Mouse (Mus musculus): ENCODE measurements around the gene Ube2c. TPM values are rescaled to one million over a fixed set of nuclear protein-coding genes. Genes with fewer than 3 reads are reported as not detected.

Ube2c gene
- 498 and 520 TPM in 2 replicates for polyA plus RNA-seq (2014; fragmentation: Nextera tagmentation; extraction: Ambion mirVana)

DNA sequence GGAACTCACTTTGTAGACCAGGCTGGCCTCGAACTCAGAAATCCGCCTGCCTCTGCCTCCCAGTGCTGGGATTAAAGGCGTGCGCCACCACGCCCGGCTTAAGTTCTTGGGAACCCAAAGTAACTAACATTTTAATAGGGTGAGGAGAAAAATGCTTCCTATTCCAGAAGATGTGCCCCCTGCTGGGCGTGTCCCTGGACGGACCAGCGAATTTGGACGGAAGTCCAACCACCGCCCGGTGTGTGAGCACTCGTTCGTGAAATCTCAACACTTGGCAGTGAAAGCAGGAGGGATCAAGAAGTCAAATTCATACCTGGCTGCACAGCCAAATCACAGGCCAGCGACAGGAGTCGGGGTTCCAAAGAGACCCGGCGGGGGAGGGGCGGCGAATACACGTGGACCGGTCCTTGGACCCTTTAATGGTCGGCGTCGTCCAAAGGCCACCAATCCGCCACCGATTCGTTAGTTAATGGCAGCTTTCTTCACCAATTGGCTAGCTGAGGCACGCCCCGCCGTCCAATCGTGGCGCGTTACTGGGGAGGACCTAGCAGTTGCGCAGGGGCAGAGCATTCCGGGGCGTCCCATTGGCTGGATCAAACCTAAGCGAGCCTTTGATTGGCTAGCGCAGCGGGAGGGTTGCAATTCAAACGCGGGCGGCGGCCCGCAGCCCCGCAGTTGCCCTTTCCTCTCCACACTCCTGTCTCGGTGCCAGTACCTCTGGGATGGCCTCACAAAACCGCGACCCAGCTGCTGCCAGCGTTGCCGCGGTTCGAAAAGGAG lies at the start of gene Ube2c:
Gene Ube2c (plus strand): TSS at position 641 of the 780 bp plus-strand sequence.
- 3% methylated on average over 53 of the region's 53 CpGs for WGBS
- Histone ChIP-seq H3K4me2 (replicated peaks; ENCODE audit: low read depth, low read length) (peak within 1 kb of the TSS; percentile 85), H3K4me3 (ENCODE audit: low read depth, low read length) (peak within 1 kb of the TSS; percentile 83), H3K9ac (ENCODE audit: low read depth, low read length) (peak within 1 kb of the TSS; percentile 91), H3K36me3 (ENCODE audit: control insufficient read depth, insufficient read depth, low read length) (0 out of 2 replicates have a peak, but pooled peaks cover 3% of the 10 kb centered on the region), H3K4me1 (replicated peaks; ENCODE audit: control insufficient read depth, insufficient read depth, low read length) (peaks cover 3% of the 10 kb centered on the region; the same call in 1 of the 2 replicates), H3K27ac (ENCODE audit: low read depth, low read length) (peak within 1 kb of the TSS; percentile 25; the same call in 1 of the 2 replicates), H3K27me3 (ENCODE audit: control insufficient read depth, insufficient read depth, low read length) (no peaks in the 10 kb centered on the region), H3K9me3 (ENCODE audit: control insufficient read depth, low read length) (no peaks in the 10 kb centered on the region)
- peak; percentile 99 for ATAC-seq (ENCODE audit: low FRiP score)
- peak; percentile 97 for DNase-seq (ENCODE audit: low spot score)

- Histone ChIP-seq H3K4me3 (ENCODE audit: low read depth, low read length) (no peak overlapping the region), H3K27me3 (ENCODE audit: control insufficient read depth, insufficient read depth, low read length) (no peaks in the 10 kb centered on the region), H3K9ac (ENCODE audit: low read depth, low read length) (no peak overlapping the region), H3K27ac (ENCODE audit: low read depth, low read length) (no peak overlapping the region), H3K36me3 (ENCODE audit: control insufficient read depth, insufficient read depth, low read length) (no peaks in the 10 kb centered on the region), H3K4me1 (replicated peaks; ENCODE audit: control insufficient read depth, insufficient read depth, low read length) (no peaks in the 10 kb centered on the region), H3K4me2 (replicated peaks; ENCODE audit: low read depth, low read length) (no peak overlapping the region), H3K9me3 (ENCODE audit: control insufficient read depth, low read length) (no peaks in the 10 kb centered on the region)
- 64% methylated on average over 4 of the region's 4 CpGs for WGBS
- DNase-seq (ENCODE audit: low spot score): no peak
- no peak for ATAC-seq (ENCODE audit: low FRiP score)
Measured at GRCm38 (mm10) chr2:164723276-164723675, 46.4 kb upstream of the Ube2c start.

GRCm38 (mm10) chr2:164725895-164726619 lies 43.6 kb upstream of the Ube2c start:
- Histone ChIP-seq H3K4me3 (ENCODE audit: low read depth, low read length) (no peak overlapping the region), H3K27me3 (ENCODE audit: control insufficient read depth, insufficient read depth, low read length) (no peaks in the 10 kb centered on the region), H3K9ac (ENCODE audit: low read depth, low read length) (no peak overlapping the region), H3K9me3 (ENCODE audit: control insufficient read depth, low read length) (no peaks in the 10 kb centered on the region), H3K27ac (ENCODE audit: low read depth, low read length) (no peak overlapping the region), H3K4me1 (replicated peaks; ENCODE audit: control insufficient read depth, insufficient read depth, low read length) (no peaks in the 10 kb centered on the region), H3K36me3 (ENCODE audit: control insufficient read depth, insufficient read depth, low read length) (no peaks in the 10 kb centered on the region), H3K4me2 (replicated peaks; ENCODE audit: low read depth, low read length) (no peak overlapping the region)
- ATAC-seq (ENCODE audit: low FRiP score) (no peak), DNase-seq (ENCODE audit: low spot score) (peak; percentile 86)
- WGBS: 28% methylated on average over 6 of the region's 6 CpGs

DNA sequence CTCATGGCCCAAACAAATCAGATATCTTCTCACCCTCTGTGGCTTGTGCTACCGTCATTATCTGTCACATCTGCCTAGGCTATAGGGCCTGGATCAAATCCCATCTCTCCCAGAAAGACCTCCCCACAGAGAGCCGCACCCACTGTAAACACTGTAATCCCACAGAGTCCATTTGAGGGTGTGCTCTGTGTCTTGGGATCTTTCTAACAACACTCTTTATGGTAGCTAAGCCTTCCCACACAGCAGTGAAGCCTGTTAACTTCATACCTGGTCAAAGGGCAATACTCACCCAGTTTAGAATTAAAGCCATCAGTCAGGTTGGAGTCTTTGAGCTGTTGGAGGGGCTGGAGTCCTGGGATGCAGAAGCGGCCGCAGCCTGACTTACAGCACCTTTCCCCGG lies 38.0 kb upstream of the Ube2c start:
- 79% methylated on average over 5 of the region's 5 CpGs for WGBS
- Histone ChIP-seq H3K27ac (ENCODE audit: low read depth, low read length) (no peak overlapping the region), H3K27me3 (ENCODE audit: control insufficient read depth, insufficient read depth, low read length) (no peaks in the 10 kb centered on the region), H3K36me3 (ENCODE audit: control insufficient read depth, insufficient read depth, low read length) (no peaks in the 10 kb centered on the region), H3K4me3 (ENCODE audit: low read depth, low read length) (no peak overlapping the region), H3K4me2 (replicated peaks; ENCODE audit: low read depth, low read length) (no peak overlapping the region), H3K9me3 (ENCODE audit: control insufficient read depth, low read length) (no peaks in the 10 kb centered on the region), H3K9ac (ENCODE audit: low read depth, low read length) (no peak overlapping the region), H3K4me1 (replicated peaks; ENCODE audit: control insufficient read depth, insufficient read depth, low read length) (no peaks in the 10 kb centered on the region)
- no peak for ATAC-seq (ENCODE audit: low FRiP score)
- no peak for DNase-seq (ENCODE audit: low spot score)

DNA sequence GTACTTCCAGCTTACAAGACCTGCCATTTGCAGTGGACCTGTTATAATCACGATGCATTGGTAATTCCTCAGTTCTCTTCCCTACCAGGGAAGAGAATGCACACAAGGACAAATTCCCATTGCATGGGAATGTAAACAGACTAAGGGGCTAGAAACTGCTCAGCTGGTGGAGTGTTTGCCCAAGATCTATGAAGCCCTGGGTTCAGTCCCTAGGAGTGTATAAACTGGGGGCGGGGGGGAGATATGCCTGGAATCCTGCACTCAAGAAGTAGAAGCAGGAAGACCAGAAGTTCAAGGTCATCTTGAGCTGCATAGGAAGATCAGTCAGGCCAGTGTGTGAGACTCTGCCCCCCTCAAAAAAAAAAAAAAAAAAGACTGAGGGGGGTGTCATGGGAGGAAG lies 36.4 kb upstream of the Ube2c start:
- no peak for ATAC-seq (ENCODE audit: low FRiP score)
- H3K36me3 ChIP-seq (ENCODE audit: control insufficient read depth, insufficient read depth, low read length): no peaks in the 10 kb centered on the region
- 91% methylated on average over 2 of the region's 2 CpGs for WGBS

DNA sequence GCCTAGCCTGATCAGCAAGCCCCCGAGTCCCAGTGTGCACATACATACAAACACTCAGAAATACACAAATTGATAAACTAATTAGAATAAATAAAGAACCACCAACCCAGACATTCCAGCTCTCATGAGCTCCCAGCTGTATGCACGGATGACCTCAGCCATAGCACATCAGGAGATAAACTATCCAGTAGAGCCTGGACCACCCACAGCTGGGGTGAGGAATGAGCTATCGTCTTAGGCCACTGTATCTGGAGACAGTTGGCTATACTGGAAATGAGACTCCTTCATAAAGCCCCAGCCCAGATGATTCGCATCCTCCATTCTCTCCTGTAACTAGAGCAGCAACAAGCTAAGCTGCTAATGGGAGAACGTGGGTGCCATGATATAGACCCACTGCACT lies 34.9 kb upstream of the Ube2c start:
- DNase-seq (ENCODE audit: low spot score) (no peak), ATAC-seq (ENCODE audit: low FRiP score) (no peak)
- Histone ChIP-seq H3K9ac (ENCODE audit: low read depth, low read length) (no peak overlapping the region), H3K4me1 (replicated peaks; ENCODE audit: control insufficient read depth, insufficient read depth, low read length) (no peaks in the 10 kb centered on the region), H3K9me3 (ENCODE audit: control insufficient read depth, low read length) (no peaks in the 10 kb centered on the region), H3K27me3 (ENCODE audit: control insufficient read depth, insufficient read depth, low read length) (no peaks in the 10 kb centered on the region), H3K36me3 (ENCODE audit: control insufficient read depth, insufficient read depth, low read length) (no peaks in the 10 kb centered on the region), H3K4me2 (replicated peaks; ENCODE audit: low read depth, low read length) (no peak overlapping the region), H3K4me3 (ENCODE audit: low read depth, low read length) (no peak overlapping the region), H3K27ac (ENCODE audit: low read depth, low read length) (no peak overlapping the region)
- 89% methylated on average over 5 of the region's 5 CpGs for WGBS

More for the DNA sequence above, 36.4 kb upstream of the Ube2c start:
- no peak overlapping the region for H3K4me3 ChIP-seq (ENCODE audit: low read depth, low read length)
- no peaks in the 10 kb centered on the region for H3K4me1 ChIP-seq (replicated peaks; ENCODE audit: control insufficient read depth, insufficient read depth, low read length)
- H3K9me3 ChIP-seq (ENCODE audit: control insufficient read depth, low read length): no peaks in the 10 kb centered on the region
- H3K27ac ChIP-seq (ENCODE audit: low read depth, low read length): no peak overlapping the region
- H3K27me3 ChIP-seq (ENCODE audit: control insufficient read depth, insufficient read depth, low read length): no peaks in the 10 kb centered on the region
- DNase-seq (ENCODE audit: low spot score): no peak
- no peak overlapping the region for H3K9ac ChIP-seq (ENCODE audit: low read depth, low read length)
- no peak overlapping the region for H3K4me2 ChIP-seq (replicated peaks; ENCODE audit: low read depth, low read length)

DNA sequence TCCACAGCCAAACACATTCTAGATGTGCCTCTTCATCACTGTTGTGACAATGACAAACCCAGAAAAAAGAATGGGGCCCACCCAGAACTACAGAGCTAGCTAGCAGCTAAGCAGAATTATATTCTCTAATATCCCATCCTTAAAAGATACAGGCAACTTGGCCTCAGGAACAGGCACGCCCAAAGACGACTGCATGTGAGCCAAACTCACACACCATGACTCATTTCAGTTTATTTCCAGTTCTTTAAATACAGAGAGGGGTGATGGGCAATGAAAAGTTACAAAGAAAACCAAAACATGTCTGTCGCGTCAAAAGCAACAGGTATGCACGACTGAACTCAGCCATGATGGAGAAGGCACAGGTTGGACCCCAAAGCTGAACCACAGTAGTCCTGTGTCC lies 34.3 kb upstream of the Ube2c start:
- DNase-seq (ENCODE audit: low spot score) (no peak), ATAC-seq (ENCODE audit: low FRiP score) (no peak)
- Histone ChIP-seq H3K36me3 (ENCODE audit: control insufficient read depth, insufficient read depth, low read length) (no peaks in the 10 kb centered on the region), H3K27me3 (ENCODE audit: control insufficient read depth, insufficient read depth, low read length) (no peaks in the 10 kb centered on the region), H3K27ac (ENCODE audit: low read depth, low read length) (no peak overlapping the region), H3K4me1 (replicated peaks; ENCODE audit: control insufficient read depth, insufficient read depth, low read length) (no peaks in the 10 kb centered on the region), H3K9me3 (ENCODE audit: control insufficient read depth, low read length) (no peaks in the 10 kb centered on the region), H3K4me2 (replicated peaks; ENCODE audit: low read depth, low read length) (no peak overlapping the region), H3K9ac (ENCODE audit: low read depth, low read length) (no peak overlapping the region), H3K4me3 (ENCODE audit: low read depth, low read length) (no peak overlapping the region)
- 86% methylated on average over 5 of the region's 5 CpGs for WGBS

GRCm38 (mm10) chr2:164737377-164738090 lies 32.2 kb upstream of the Ube2c start:
- Histone ChIP-seq H3K9ac (ENCODE audit: low read depth, low read length) (no peak overlapping the region), H3K4me2 (replicated peaks; ENCODE audit: low read depth, low read length) (no peak overlapping the region), H3K4me1 (replicated peaks; ENCODE audit: control insufficient read depth, insufficient read depth, low read length) (no peaks in the 10 kb centered on the region), H3K36me3 (ENCODE audit: control insufficient read depth, insufficient read depth, low read length) (no peaks in the 10 kb centered on the region), H3K4me3 (ENCODE audit: low read depth, low read length) (no peak overlapping the region), H3K27me3 (ENCODE audit: control insufficient read depth, insufficient read depth, low read length) (no peaks in the 10 kb centered on the region), H3K9me3 (ENCODE audit: control insufficient read depth, low read length) (no peaks in the 10 kb centered on the region), H3K27ac (ENCODE audit: low read depth, low read length) (no peak overlapping the region)
- ATAC-seq (ENCODE audit: low FRiP score): no peak
- DNase-seq (ENCODE audit: low spot score): no peak
- 80% methylated on average over 3 of the region's 3 CpGs for WGBS

Data from hindbrain, embryonic 11.5 days (tissue).